Mouse (Mus musculus) limb, embryonic 10.5 days (tissue): Measurements from ENCODE around the gene Wdr37. TPM values are rescaled to one million over a fixed set of nuclear protein-coding genes. Genes with fewer than 3 reads are reported as not detected.
"Not testable (repeated sequence)": the region's sequence is repeated elsewhere in the genome, so short reads cannot be mapped to it uniquely, and the experiment has no call there.

ENCODE experiments used
- DNase-seq: peaks from one replicate; pipeline ENCODE4 v3.0.0-alpha.2; 2017; ENCODE audit warnings: low spot score
- H3K27ac ChIP-seq: fragments of 300-500 bp; sonication (generic); 2 replicates; pipeline ENCODE4 v1.5.1; 2016; ENCODE audit warnings: mild to moderate bottlenecking
- H3K27me3 ChIP-seq: fragments of 300-500 bp; sonication (generic); 2 replicates; pipeline ENCODE4 v1.6.1; 2016; ENCODE audit warnings: low read depth, mild to moderate bottlenecking; ENCODE audit not compliant: poor library complexity, severe bottlenecking
- H3K36me3 ChIP-seq: fragments of 300-500 bp; sonication (generic); 2 replicates; pipeline ENCODE4 v1.6.1; 2016; ENCODE audit warnings: mild to moderate bottlenecking, moderate library complexity
- H3K4me1 ChIP-seq: fragments of 300-500 bp; sonication (generic); 2 replicates; pipeline ENCODE4 v1.6.1; 2016
- H3K4me3 ChIP-seq: fragments of 300-500 bp; sonication (generic); 2 replicates; pipeline ENCODE4 v1.5.1; 2016; ENCODE audit warnings: mild to moderate bottlenecking, moderate library complexity
- H3K9me3 ChIP-seq: fragments of 300-500 bp; sonication (generic); replicated peaks from 2 replicates; pipeline ENCODE4 v1.6.1; 2016; ENCODE audit warnings: mild to moderate bottlenecking
- WGBS: fragments of 180-500 bp; shearing (Covaris S2); methylation state at CpG from one replicate; pipeline ENCODE4 v1.1.7; 2016; 5-methylcytosine and 5-hydroxymethylcytosine counted together
- polyA plus RNA-seq: library from polyadenylated mRNA; unstranded; fragments of >200 nt; fragmentation: Nextera tagmentation; extraction: Ambion mirVana; gene quantifications from 2 replicates; pipeline ENCODE4 v1.2.1, GENCODE M21; 2016

Wdr37 gene
- polyA plus RNA-seq, 1 experiment from 2014 or later = 25.3 TPM

DNA sequence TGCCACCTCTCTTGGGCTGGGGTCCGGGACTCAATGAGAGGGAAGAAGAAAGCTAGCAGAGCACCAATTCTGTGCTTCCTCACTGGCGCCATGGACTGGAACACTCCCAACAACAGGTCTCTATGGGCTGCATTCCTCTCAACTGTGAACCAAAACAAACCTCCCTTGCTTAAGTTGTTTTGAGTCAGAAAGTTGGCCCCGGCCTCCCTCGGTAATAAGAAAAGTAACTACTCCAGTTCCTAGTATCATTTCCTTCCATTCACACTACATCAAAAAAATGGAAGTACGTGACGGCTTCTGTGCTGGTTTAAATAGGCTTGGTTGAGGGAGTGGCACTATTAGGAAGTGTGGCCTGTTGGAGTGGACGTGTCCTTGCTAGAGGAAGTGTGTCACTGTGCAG is 5.1 kb downstream of the Wdr37 start:
- Histone ChIP-seq H3K4me3 (no peak overlapping the region), H3K36me3 (peaks cover 21% of the 10 kb centered on the region), H3K9me3 (no peaks in the 10 kb centered on the region), H3K4me1 (peaks cover 8% of the 10 kb centered on the region), H3K27me3 (no peaks in the 10 kb centered on the region), H3K27ac (no peak overlapping the region)
- DNase-seq = no peak
- WGBS = 88% methylated on average over 7 of the region's 7 CpGs

DNA sequence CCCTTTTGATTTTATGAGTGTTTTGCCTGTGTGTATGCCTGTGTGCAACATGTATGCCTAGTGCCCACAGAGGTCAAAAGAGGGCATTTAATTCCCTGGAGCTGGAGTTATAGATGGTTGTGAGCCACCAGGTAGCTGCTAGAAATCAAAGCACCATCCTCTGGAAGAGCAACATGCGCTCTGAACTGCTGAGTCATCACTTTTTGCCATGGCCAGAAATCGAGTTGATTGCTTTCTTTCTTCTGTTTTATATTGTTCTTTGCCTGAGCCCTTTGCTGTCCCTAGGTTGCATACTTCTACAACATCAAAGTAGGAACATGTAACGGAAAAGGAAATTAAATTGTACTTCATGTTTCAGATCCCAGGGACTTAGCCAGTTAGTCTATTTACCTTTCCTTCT is 6.7 kb downstream of the Wdr37 start:
- Histone ChIP-seq H3K36me3 (peaks cover 32% of the 10 kb centered on the region), H3K4me3 (no peak overlapping the region), H3K27me3 (no peaks in the 10 kb centered on the region), H3K9me3 (no peaks in the 10 kb centered on the region), H3K4me1 (peaks cover 7% of the 10 kb centered on the region), H3K27ac (no peak overlapping the region)
- no peak for DNase-seq
- 85% methylated on average over 3 of the region's 3 CpGs for WGBS

DNA sequence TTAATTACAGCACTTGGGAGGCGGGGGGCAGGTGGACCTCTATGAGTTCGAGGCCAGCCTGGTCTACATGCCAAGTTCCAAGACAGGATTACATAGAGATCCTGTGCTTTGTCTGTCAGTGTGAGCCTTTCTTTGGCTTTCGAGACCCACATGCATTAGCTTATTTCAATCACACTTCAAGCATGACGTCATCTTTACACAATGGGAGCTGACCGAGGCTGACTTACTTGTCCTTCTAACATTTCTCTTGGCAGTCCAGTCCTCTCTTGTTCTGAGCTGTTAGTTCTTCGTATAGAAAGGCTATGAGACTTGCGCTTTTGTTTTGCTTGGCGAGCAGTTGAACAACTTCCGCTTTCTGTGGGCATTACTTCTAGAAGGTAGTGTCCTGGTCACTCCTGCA is 10.8 kb downstream of the Wdr37 start:
- no peaks in the 10 kb centered on the region for H3K9me3 ChIP-seq
- H3K4me1 ChIP-seq = no peaks in the 10 kb centered on the region
- no peaks in the 10 kb centered on the region for H3K27me3 ChIP-seq
- no peak overlapping the region for H3K4me3 ChIP-seq
- no peak for DNase-seq
- 97% methylated on average over 9 of the region's 9 CpGs for WGBS
- peaks cover 55% of the 10 kb centered on the region for H3K36me3 ChIP-seq
- no peak overlapping the region for H3K27ac ChIP-seq

DNA sequence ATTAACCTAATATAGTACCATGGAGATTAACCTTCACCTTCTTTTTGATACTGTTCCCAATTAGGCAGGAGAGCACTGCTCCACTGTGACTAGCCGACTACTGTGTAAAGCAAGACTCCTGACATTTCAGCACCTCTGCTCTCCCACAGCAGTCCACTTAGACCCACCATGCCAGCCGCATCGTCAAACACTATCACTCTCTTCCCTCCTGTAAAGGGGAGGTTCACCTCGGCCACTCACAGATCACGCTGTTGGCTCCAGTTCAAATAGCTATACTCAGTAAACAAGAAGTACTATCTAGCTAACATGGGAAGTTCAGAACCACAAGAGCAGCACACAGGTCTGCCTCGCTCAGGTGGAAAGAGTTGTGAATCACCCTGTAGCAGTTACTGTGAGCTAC is 13.3 kb downstream of the Wdr37 start:
- no peaks in the 10 kb centered on the region for H3K27me3 ChIP-seq
- WGBS = 94% methylated on average over 6 of the region's 6 CpGs
- H3K36me3 ChIP-seq = peaks cover 63% of the 10 kb centered on the region
- H3K27ac ChIP-seq = no peak overlapping the region
- no peaks in the 10 kb centered on the region for H3K4me1 ChIP-seq
- no peaks in the 10 kb centered on the region for H3K9me3 ChIP-seq
- no peak for DNase-seq
- no peak overlapping the region for H3K4me3 ChIP-seq

DNA sequence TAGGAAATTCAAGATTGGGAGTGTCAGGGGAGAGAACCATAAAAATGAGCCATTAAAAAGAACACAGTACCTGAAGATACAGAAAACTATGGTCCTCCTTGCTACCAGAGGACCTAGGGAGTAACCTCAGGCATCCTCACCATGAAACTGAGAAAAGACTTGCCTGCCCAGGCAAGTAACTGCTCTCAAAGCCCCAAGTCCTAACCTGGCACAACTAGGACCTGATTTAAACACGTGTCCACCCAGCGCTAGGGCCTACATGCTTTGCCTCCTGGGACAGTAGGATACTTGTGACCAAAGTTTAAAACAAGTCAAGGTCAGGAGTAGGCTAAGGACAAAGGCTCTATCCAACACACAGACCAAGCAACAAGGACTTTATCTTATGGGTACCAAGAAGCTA is 16.9 kb downstream of the Wdr37 start:
- Histone ChIP-seq H3K27ac (no peak overlapping the region), H3K4me1 (no peaks in the 10 kb centered on the region), H3K4me3 (no peak overlapping the region), H3K9me3 (no peaks in the 10 kb centered on the region), H3K27me3 (no peaks in the 10 kb centered on the region), H3K36me3 (peaks cover 74% of the 10 kb centered on the region)
- WGBS = 93% methylated on average over 2 of the region's 2 CpGs
- DNase-seq = no peak

DNA sequence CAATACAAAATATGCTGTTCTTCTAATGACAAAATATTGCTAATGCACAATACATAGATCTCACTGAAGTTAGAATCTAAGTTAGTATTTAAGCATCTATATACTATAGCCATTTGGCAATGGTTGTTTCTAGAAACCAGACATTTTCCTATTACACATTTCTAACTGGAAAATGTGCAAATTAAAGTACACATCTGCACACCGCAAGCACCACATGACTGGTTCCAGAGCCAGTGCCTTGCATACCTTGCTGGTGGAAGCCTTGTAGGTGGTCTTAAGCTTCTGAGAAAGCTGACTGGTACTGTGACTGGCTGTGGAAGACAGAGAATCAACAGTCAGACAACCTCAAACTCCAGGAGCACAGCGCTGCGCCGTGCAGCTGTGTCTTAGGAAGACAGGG is 18.3 kb downstream of the Wdr37 start:
- Histone ChIP-seq H3K4me1 (no peaks in the 10 kb centered on the region), H3K27me3 (no peaks in the 10 kb centered on the region), H3K27ac (no peak overlapping the region), H3K4me3 (no peak overlapping the region), H3K9me3 (no peaks in the 10 kb centered on the region), H3K36me3 (peaks cover 74% of the 10 kb centered on the region)
- WGBS = 97% methylated on average over 4 of the region's 4 CpGs
- no peak for DNase-seq

DNA sequence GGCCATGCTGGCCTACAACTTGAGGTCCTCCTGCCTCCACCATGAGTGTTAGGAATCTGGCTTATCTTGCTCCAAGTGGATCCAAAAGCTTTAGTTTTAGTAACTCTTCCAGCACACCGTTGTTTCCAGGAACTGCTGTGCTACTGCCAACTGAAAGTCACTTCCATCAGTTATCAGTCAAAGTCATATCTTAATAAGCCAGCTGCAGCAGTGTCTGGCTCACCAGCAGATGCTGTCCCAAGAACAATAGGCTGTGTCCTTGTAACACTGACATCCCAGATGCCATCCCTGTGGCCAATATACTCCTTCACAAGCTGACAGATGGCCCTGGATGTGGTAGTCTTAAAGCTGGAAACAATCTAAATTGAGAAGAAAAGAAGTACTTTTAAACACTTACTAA is 22.4 kb downstream of the Wdr37 start:
- Histone ChIP-seq H3K4me3 (no peak overlapping the region), H3K4me1 (no peaks in the 10 kb centered on the region), H3K27ac (no peak overlapping the region), H3K27me3 (no peaks in the 10 kb centered on the region), H3K9me3 (no peaks in the 10 kb centered on the region), H3K36me3 (peaks cover 78% of the 10 kb centered on the region)
- 95% methylated on average over 1 of the region's 1 CpGs for WGBS
- DNase-seq = no peak

DNA sequence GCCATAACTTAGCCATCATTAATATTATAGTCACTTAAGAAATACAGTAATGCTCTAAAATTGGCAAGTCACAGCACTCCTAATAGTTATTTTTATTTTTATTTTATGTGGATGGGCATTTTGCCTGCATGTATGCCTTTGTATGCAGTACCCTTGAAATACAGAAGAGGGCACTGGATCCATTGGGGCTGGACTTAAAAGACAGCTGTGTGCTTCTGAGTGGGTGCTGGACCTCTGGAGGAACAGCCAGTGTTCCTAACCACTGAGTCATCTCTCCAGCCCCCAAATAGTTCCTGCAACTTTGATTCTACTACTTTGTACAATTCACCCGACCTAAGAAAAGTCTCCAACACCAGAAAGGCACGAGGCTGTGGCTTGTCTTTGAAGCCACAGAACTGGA is 24.0 kb downstream of the Wdr37 start:
- no peak for DNase-seq
- Histone ChIP-seq H3K4me3 (no peak overlapping the region), H3K27ac (no peak overlapping the region), H3K27me3 (no peaks in the 10 kb centered on the region), H3K36me3 (peaks cover 75% of the 10 kb centered on the region), H3K4me1 (no peaks in the 10 kb centered on the region), H3K9me3 (no peaks in the 10 kb centered on the region)
- WGBS = 65% methylated on average over 2 of the region's 2 CpGs

DNA sequence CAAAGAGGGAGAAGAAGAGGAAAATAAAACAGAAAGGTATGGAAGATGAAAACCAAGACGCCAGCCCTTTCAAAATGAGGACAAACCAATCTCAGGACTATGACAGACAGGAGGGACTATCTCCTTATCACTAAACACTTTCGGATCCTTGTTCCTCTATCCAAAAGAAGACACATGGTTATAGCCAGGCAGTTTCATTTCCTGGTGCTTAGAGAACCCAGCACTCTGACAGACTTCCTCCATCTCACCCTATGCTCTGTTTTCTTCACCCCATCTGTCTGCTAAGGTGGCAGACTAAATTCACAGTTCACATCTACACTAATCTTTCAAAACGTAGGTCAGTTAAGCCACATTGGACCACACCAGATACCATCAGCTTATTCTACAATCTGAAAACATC is 29.4 kb downstream of the Wdr37 start:
- no peak overlapping the region for H3K4me3 ChIP-seq
- no peaks in the 10 kb centered on the region for H3K4me1 ChIP-seq
- H3K27me3 ChIP-seq = no peaks in the 10 kb centered on the region
- H3K36me3 ChIP-seq = peaks cover 82% of the 10 kb centered on the region
- DNase-seq = no peak
- 90% methylated on average over 3 of the region's 3 CpGs for WGBS
- no peaks in the 10 kb centered on the region for H3K9me3 ChIP-seq
- H3K27ac ChIP-seq = no peak overlapping the region

DNA sequence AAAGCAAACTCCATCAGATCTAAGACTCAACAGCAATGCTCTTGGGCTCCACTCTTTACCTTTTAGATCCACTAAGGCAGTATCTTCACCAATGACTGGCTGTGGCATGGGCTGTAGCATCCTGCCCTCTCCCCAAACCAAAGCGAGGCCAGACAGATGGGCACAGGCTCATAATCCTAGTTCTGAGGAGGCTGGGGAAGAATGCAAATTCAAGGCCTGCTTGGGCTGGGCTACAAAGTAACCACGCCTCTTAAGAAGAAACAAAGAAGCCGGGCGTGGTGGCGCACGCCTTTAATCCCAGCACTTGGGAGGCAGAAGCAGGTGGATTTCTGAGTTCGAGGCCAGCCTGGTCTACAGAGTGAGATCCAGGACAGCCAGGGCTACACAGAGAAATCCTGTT is 29.9 kb downstream of the Wdr37 start:
- WGBS = 95% methylated on average over 7 of the region's 7 CpGs
- not testable (repeated sequence) for H3K9me3 ChIP-seq

DNA sequence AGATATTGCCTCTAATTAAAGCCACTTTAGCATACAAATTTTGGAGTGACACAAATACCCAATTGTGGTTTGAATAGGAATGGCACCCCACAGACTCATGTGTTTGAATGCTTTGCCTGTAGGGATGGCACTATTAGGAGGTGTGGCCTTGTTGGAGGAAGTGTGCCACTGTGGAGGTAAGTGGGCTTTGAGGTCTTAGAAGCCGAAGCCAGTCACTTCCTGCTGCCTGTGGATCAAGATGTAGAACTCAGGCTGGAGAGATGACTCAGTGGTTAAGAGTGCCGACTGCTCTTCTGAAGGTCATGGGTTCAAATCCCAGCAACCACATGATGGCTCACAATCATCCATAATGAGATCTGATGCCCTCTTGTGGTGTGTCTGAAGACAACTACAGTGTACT is 30.8 kb downstream of the Wdr37 start:
- Histone ChIP-seq H3K27me3 (no peaks in the 10 kb centered on the region), H3K4me1 (no peaks in the 10 kb centered on the region), H3K27ac (no peak overlapping the region), H3K9me3 (no peaks in the 10 kb centered on the region), H3K4me3 (no peak overlapping the region), H3K36me3 (peaks cover 79% of the 10 kb centered on the region)
- 86% methylated on average over 2 of the region's 2 CpGs for WGBS
- DNase-seq = no peak

More for the DNA sequence above, 29.9 kb downstream of the Wdr37 start:
- peaks cover 78% of the 10 kb centered on the region for H3K36me3 ChIP-seq
- not testable (repeated sequence) for H3K4me1 ChIP-seq, DNase-seq, H3K27ac ChIP-seq, H3K4me3 ChIP-seq, H3K27me3 ChIP-seq

DNA sequence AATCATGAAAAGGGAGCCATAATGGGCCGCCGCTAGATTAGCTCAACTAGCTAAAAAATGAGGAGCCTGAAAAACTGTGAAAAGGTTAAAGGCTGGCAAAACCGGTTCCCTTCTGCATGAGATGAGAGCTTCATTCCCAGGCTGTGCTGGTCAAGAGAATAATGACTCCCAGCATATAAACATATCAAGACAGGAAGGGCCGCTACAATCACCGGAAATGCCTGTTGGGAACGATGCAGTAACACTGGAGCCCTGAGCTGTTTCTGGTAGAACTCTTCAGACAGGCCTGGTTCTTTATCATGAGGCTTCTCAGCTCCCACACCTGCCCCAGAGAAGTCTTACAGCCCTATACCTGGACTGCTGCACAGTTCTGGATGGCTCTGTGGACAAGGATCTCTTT is 31.8 kb downstream of the Wdr37 start:
- DNase-seq = no peak
- H3K27me3 ChIP-seq = no peaks in the 10 kb centered on the region
- WGBS = 95% methylated on average over 6 of the region's 6 CpGs

DNA sequence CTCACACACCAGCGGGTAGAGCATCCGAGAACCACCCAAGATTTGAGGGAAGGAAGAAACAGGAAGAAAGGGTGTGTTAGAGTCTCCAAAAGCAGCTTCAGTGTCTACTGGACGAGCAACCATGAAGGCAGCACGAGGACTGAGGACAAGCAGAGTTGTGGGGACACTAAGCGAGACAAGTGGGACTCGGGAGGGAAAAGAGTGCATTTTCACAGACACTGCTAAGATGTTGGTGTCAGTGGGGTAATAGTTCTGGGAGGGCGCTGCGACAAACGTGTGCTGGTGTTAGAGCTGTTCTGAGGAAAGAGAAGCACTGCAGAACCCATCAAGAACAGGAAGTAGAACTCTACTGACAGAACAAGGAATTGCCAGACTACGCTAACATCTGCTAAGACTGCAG is 32.6 kb downstream of the Wdr37 start:
- Histone ChIP-seq H3K9me3 (no peaks in the 10 kb centered on the region), H3K27ac (no peak overlapping the region), H3K27me3 (no peaks in the 10 kb centered on the region), H3K4me3 (no peak overlapping the region), H3K4me1 (no peaks in the 10 kb centered on the region), H3K36me3 (peaks cover 90% of the 10 kb centered on the region)
- WGBS = 94% methylated on average over 10 of the region's 10 CpGs
- no peak for DNase-seq

More for the DNA sequence above, 31.8 kb downstream of the Wdr37 start:
- Histone ChIP-seq H3K4me1 (no peaks in the 10 kb centered on the region), H3K27ac (no peak overlapping the region), H3K9me3 (no peaks in the 10 kb centered on the region), H3K4me3 (no peak overlapping the region), H3K36me3 (peaks cover 83% of the 10 kb centered on the region)

DNA sequence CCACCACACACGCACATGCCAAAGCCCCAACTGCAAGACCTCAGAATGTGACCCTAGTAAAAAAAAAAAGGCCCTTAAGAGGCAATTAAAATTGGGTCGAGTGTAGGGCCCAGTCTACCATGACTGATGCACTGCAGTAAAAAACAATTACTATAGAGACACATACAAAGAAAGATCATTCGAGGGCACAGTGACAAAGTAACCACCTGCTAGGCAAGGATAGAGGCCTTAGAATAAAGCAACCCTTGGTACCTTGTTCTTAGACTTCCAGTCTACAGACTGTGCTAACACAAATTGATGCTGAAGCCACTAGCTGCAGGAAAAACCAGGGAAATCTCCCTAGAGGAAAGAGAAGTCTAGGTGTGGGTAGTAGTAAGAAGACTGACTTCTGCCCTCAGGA is 33.3 kb downstream of the Wdr37 start:
- Histone ChIP-seq H3K9me3 (no peaks in the 10 kb centered on the region), H3K27ac (no peak overlapping the region), H3K27me3 (no peaks in the 10 kb centered on the region), H3K4me3 (no peak overlapping the region), H3K36me3 (peaks cover 91% of the 10 kb centered on the region), H3K4me1 (no peaks in the 10 kb centered on the region)
- DNase-seq = no peak
- 81% methylated on average over 3 of the region's 3 CpGs for WGBS
